Mouse (Mus musculus) inflammation-experienced regulatory T-cells, adult 16 weeks (primary cell): ENCODE measurements around the gene Dusp16. TPM values are rescaled to one million over a fixed set of nuclear protein-coding genes. Genes with fewer than 3 reads are reported as not detected.

Source experiments
- polyA plus RNA-seq: library from polyadenylated mRNA; unstranded; fragments of 100-300 nt; shearing (Covaris generic); gene quantifications from one replicate; pipeline ENCODE4 v1.2.1, GENCODE M21; 2017

Gene Dusp16
- polyA plus RNA-seq, result 2.7 TPM

DNA sequence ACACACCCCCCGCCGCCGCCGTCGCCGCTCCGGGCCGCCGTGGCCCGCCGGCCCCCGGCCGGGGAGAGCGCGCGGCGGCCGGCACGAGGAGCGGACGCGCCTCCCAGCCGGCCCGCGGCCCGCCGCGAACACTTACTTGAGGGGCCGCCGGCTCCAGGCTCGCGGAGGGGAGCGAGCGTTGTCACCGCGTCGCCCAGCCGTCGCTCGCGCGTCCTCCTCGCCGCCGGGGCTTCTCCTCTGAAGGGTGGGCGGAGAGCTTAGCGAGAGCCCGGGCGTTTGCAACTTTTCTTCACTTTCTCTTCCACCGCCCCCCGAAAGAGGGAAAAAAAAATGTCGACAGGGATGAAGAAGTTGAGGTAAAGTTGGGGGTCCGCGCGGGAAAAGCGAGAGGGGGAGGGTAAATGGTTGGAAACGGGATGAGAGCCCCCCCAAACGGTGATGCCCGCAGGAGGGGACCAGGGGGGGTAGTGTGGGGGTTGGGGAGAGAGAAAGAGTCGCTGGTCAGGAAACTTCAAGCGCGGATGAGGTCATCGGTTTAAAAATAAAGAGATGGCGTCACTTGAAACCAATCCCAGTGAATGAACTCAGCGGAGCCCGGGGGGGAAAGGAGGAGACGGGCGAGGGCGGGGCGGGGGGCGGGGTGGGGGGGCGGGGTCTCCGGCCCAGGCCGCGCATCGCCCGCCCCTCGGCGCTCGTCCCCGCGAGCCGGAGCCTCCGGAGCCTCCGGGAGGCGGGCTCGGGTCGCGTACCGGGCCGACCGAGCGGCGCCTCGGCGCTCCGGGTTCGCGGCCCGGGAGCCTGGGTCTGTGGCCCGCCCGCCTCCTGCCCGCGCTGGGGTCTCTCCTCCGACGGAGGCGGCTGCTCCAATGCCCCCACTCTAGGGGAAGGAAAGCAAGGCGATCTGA lies at the start of gene Dusp16:
Gene Dusp16, minus strand, starts transcription at position 485 of the 905 bp plus-strand sequence.

DNA sequence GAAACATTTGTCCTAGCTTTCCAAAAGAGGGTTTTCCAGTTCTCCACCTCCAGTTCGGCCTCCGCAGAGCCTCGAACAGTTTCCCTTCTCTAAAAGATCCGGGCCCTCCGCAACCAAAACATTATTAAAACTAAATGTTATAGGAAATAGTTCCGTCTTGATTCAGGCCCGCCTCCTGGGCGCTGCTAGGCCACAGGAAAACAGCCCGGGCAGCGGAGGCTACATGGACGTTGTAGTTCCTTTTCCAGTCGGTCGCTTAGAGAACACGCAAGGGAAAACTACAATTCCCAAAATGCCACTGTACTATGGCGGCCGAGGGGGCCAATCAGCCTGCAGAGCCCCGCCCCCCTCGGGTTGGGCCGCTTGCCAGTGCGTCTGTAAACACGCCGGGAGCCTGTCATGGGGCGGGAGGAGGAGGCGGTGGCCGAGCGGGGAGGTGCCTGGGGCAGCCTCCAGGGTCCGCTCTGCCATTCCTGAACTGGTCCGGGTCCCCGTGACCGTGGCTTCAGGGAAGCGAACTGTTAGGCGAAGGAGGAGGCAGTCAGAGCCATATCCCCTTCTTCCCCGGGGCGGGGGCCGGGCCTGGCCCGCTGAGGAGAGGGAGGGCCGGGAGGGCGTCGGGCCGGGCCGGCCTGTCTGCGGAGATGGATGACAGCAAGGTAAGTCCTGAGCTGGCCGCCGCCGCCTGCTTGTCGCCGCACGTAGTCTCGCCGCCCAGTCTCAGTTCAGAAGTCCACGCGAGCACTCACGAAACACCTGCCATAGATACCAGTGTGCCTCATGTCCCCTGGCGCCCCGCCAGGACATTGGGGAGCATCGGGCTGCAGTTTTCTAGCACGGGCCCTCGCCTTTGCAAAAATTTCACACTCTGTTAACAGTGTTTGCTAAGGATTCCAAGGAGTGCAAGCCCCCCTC lies 37.6 kb upstream of the Dusp16 start, which contains the start of gene Crebl2:
Gene Crebl2, plus strand, starts transcription at position 369 of the 915 bp plus-strand sequence.

Other genes with a start within 250 kb of the Dusp16 start
- 3.8 TPM for gene Lrp6, start 225.7 kb downstream of the Dusp16 start, polyA plus RNA-seq
- gene Mansc1, start 160.1 kb downstream of the Dusp16 start, polyA plus RNA-seq, result 5.3 TPM
- gene Borcs5, start 153.1 kb downstream of the Dusp16 start, polyA plus RNA-seq, result 23.3 TPM
- gene Crebl2, start 37.5 kb upstream of the Dusp16 start, polyA plus RNA-seq, result 30.1 TPM
- 11.2 TPM for gene Gpr19, start 106.0 kb upstream of the Dusp16 start, polyA plus RNA-seq
- gene Cdkn1b, start 127.8 kb upstream of the Dusp16 start, polyA plus RNA-seq, result 44.1 TPM
- gene Apold1, start 189.1 kb upstream of the Dusp16 start, polyA plus RNA-seq, result 0.16 TPM
- gene Ddx47, start 219.0 kb upstream of the Dusp16 start, polyA plus RNA-seq, result 168 TPM